Comparison of ENCODE assay signal across 22 mouse cellular contexts in the genomic region with DNA sequence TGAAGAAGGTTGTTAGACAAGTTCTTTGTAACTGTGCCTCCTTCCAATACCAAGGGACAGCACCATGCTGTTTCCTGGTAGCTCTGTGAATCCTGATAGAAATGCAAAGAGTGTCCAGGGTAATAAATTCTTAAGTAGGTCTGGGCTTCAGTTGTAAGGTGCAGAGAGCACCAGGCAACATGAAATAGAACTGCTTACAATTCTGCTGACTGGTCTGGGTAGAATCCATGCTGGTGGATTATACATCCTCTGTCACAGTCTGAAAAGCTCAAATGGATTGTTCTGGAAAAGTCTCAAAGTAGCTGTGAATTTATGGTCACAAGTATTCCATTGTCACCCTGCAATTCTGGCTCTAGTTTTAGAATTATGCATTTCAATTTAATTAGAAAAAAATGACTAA.
A peak's percentile ranks its signal among the peaks of the same experiment; 100 is the strongest.
DNase-seq lines count a peak whose midpoint lies in the region; ATAC-seq and TF ChIP-seq lines count a peak whose summit lies in the region.
"Had no signal": no experiment of that assay in that cellular context is flagged by ENCODE, and none has a peak within 500 bp of the region (broad histone marks: within the 10 kb centered on the region; RNA-seq: fewer than 3 reads in every experiment).

No protein-coding gene starts in this region.

- H3K4me1 ChIP-seq in kidney, postnatal 0 days (replicated peaks; ENCODE audit: insufficient read depth, low read length) = no peaks in the 10 kb centered on the region
- no peaks in the 10 kb centered on the region for H3K4me1 ChIP-seq in neural tube, embryonic 12.5 days
- no peaks in the 10 kb centered on the region for H3K4me1 ChIP-seq in neural tube, embryonic 14.5 days (ENCODE audit: control insufficient read depth, insufficient read depth, low read length)
- H3K4me1 ChIP-seq in neural tube, embryonic 15.5 days = no peaks in the 10 kb centered on the region

- no peaks in the 10 kb centered on the region for H3K27me3 ChIP-seq in kidney, postnatal 0 days (ENCODE audit: insufficient read depth, low read length)
- no peaks in the 10 kb centered on the region for H3K27me3 ChIP-seq in neural tube, embryonic 12.5 days (replicated peaks)
- no peaks in the 10 kb centered on the region for H3K27me3 ChIP-seq in neural tube, embryonic 14.5 days (ENCODE audit: control insufficient read depth, insufficient read depth, low read length)
- no peaks in the 10 kb centered on the region for H3K27me3 ChIP-seq in neural tube, embryonic 15.5 days (replicated peaks)
- H3K27me3 ChIP-seq: CH12.LX, Patski had no signal

- DNase-seq in kidney, postnatal 0 days (ENCODE audit: low spot score) = peak; percentile 33
- no peak for DNase-seq in kidney, adult 8-10 months
- DNase-seq in neural tube, embryonic 10.5 days (ENCODE audit: extremely low spot score, low spot score) = no peak
- no peak for DNase-seq in lung, postnatal 36 days
- DNase-seq in cerebellum, adult 9-11 months = no peak
- DNase-seq: adrenal gland, adult 2 months; adrenal gland, adult 8-10 months; adrenal gland, postnatal 10 days; adrenal gland, postnatal 14 days; adrenal gland, postnatal 25 days; adrenal gland, postnatal 36 days; B cell, adult 2 months; cerebellum, adult 11 months; cerebellum, adult 11-12 months had no signal

- TF ChIP-seq CTCF in kidney, postnatal 0 days (IDR thresholded peaks at IDR 0.05; ENCODE audit: low read depth) = no peak

- no peaks in the 10 kb centered on the region for H3K36me3 ChIP-seq in kidney, postnatal 0 days (ENCODE audit: insufficient read depth, low read length)
- no peaks in the 10 kb centered on the region for H3K36me3 ChIP-seq in neural tube, embryonic 12.5 days
- H3K36me3 ChIP-seq in neural tube, embryonic 14.5 days (ENCODE audit: control insufficient read depth, insufficient read depth, low read length) = no peaks in the 10 kb centered on the region
- no peaks in the 10 kb centered on the region for H3K36me3 ChIP-seq in neural tube, embryonic 15.5 days
- H3K36me3 ChIP-seq: G1E had no signal

- no peaks in the 10 kb centered on the region for H3K9me3 ChIP-seq in kidney, postnatal 0 days (replicated peaks; ENCODE audit: low read length)
- no peaks in the 10 kb centered on the region for H3K9me3 ChIP-seq in neural tube, embryonic 12.5 days
- H3K9me3 ChIP-seq in neural tube, embryonic 14.5 days (ENCODE audit: control insufficient read depth, low read length) = no peaks in the 10 kb centered on the region
- no peaks in the 10 kb centered on the region for H3K9me3 ChIP-seq in neural tube, embryonic 15.5 days (replicated peaks)

- no peak for ATAC-seq in kidney, postnatal 0 days (replicated peaks; ENCODE audit: low FRiP score, low read depth)
- ATAC-seq in neural tube, embryonic 12.5 days (ENCODE audit: low FRiP score, low read depth) = 0 out of 2 replicates have a peak, but pooled peaks have one; percentile 56
- peak; percentile 28; the same call in 1 of the 2 replicates for ATAC-seq in neural tube, embryonic 14.5 days (ENCODE audit: low read depth)
- peak; percentile 50; the same call in 1 of the 2 replicates for ATAC-seq in neural tube, embryonic 15.5 days (ENCODE audit: low FRiP score)
- ATAC-seq: activated CD4-positive, CD25-positive, alpha-beta regulatory T cell, adult 4 months; CD4-positive, CD25-positive, alpha-beta regulatory T cell, adult 4 months; Patski had no signal

- no peak overlapping the region for H3K4me3 ChIP-seq in kidney, postnatal 0 days (replicated peaks; ENCODE audit: low read depth, low read length)
- H3K4me3 ChIP-seq in neural tube, embryonic 12.5 days = no peak overlapping the region
- no peak overlapping the region for H3K4me3 ChIP-seq in neural tube, embryonic 14.5 days (ENCODE audit: low read depth, low read length)
- H3K4me3 ChIP-seq in neural tube, embryonic 15.5 days (replicated peaks) = no peak overlapping the region

- no peak overlapping the region for H3K27ac ChIP-seq in kidney, postnatal 0 days
- no peak overlapping the region for H3K27ac ChIP-seq in neural tube, embryonic 12.5 days
- H3K27ac ChIP-seq in neural tube, embryonic 14.5 days (ENCODE audit: low read depth, low read length) = no peak overlapping the region
- H3K27ac ChIP-seq in neural tube, embryonic 15.5 days (replicated peaks) = no peak overlapping the region

- H3K4me2 ChIP-seq in kidney, postnatal 0 days (ENCODE audit: low read length) = no peak overlapping the region
- no peak overlapping the region for H3K4me2 ChIP-seq in neural tube, embryonic 12.5 days (replicated peaks)
- no peak overlapping the region for H3K4me2 ChIP-seq in neural tube, embryonic 14.5 days (ENCODE audit: low read depth, low read length)
- H3K4me2 ChIP-seq in neural tube, embryonic 15.5 days = no peak overlapping the region

- H3K9ac ChIP-seq in kidney, postnatal 0 days (ENCODE audit: low read depth, low read length) = no peak overlapping the region
- H3K9ac ChIP-seq in neural tube, embryonic 12.5 days = no peak overlapping the region
- no peak overlapping the region for H3K9ac ChIP-seq in neural tube, embryonic 14.5 days (replicated peaks; ENCODE audit: low read depth, low read length)
- no peak overlapping the region for H3K9ac ChIP-seq in neural tube, embryonic 15.5 days (replicated peaks)
